Mouse (Mus musculus): Measurements from ENCODE around the gene Arid5b. TPM values are rescaled to one million over a fixed set of nuclear protein-coding genes. Genes with fewer than 3 reads are reported as not detected.

Arid5b gene
- polyA plus RNA-seq, 1 experiment from 2014 or later, result 17.6 TPM

- H3K4me2 ChIP-seq (ENCODE audit: low read length), result no peak overlapping the region
- no peaks in the 10 kb centered on the region for H3K36me3 ChIP-seq (ENCODE audit: control insufficient read depth, insufficient read depth, low read length)
- H3K9ac ChIP-seq (ENCODE audit: low read depth, low read length), result no peak overlapping the region
- no peak overlapping the region for H3K27ac ChIP-seq (ENCODE audit: low read length)
- H3K27me3 ChIP-seq (ENCODE audit: control insufficient read depth, insufficient read depth, low read depth, low read length), result no peaks in the 10 kb centered on the region
- no peaks in the 10 kb centered on the region for H3K9me3 ChIP-seq (replicated peaks; ENCODE audit: control insufficient read depth, low read length, poor library complexity, severe bottlenecking)
- no peak overlapping the region for H3K4me3 ChIP-seq (ENCODE audit: low read depth, low read length)
- ATAC-seq, result no peak
- H3K4me1 ChIP-seq (ENCODE audit: control insufficient read depth, insufficient read depth, low read length), result no peaks in the 10 kb centered on the region
- 88% methylated on average over 7 of the region's 7 CpGs for WGBS
Measured at GRCm38 (mm10) chr10:68071041-68071440, 207.5 kb downstream of the Arid5b start.

GRCm38 (mm10) chr10:68068426-68068825 lies 210.1 kb downstream of the Arid5b start:
- no peak overlapping the region for H3K27ac ChIP-seq (ENCODE audit: low read length)
- no peak overlapping the region for H3K4me2 ChIP-seq (ENCODE audit: low read length)
- H3K9me3 ChIP-seq (replicated peaks; ENCODE audit: control insufficient read depth, low read length, poor library complexity, severe bottlenecking), result no peaks in the 10 kb centered on the region
- WGBS, result 80% methylated on average over 8 of the region's 8 CpGs
- no peak for ATAC-seq
- H3K9ac ChIP-seq (ENCODE audit: low read depth, low read length), result no peak overlapping the region
- no peak overlapping the region for H3K4me3 ChIP-seq (ENCODE audit: low read depth, low read length)
- no peaks in the 10 kb centered on the region for H3K36me3 ChIP-seq (ENCODE audit: control insufficient read depth, insufficient read depth, low read length)
- H3K4me1 ChIP-seq (ENCODE audit: control insufficient read depth, insufficient read depth, low read length), result peaks cover 5% of the 10 kb centered on the region; the same call in 1 of the 2 replicates
- no peaks in the 10 kb centered on the region for H3K27me3 ChIP-seq (ENCODE audit: control insufficient read depth, insufficient read depth, low read depth, low read length)

- H3K9me3 ChIP-seq (replicated peaks; ENCODE audit: control insufficient read depth, low read length, poor library complexity, severe bottlenecking), result no peaks in the 10 kb centered on the region
- H3K4me3 ChIP-seq (ENCODE audit: low read depth, low read length), result no peak overlapping the region
- no peaks in the 10 kb centered on the region for H3K36me3 ChIP-seq (ENCODE audit: control insufficient read depth, insufficient read depth, low read length)
- H3K27ac ChIP-seq (ENCODE audit: low read length), result no peak overlapping the region
- H3K4me1 ChIP-seq (ENCODE audit: control insufficient read depth, insufficient read depth, low read length), result peaks cover 5% of the 10 kb centered on the region; the same call in 1 of the 2 replicates
- no peak overlapping the region for H3K4me2 ChIP-seq (ENCODE audit: low read length)
- H3K27me3 ChIP-seq (ENCODE audit: control insufficient read depth, insufficient read depth, low read depth, low read length), result no peaks in the 10 kb centered on the region
- WGBS, result 79% methylated on average over 5 of the region's 5 CpGs
- ATAC-seq, result no peak
- no peak overlapping the region for H3K9ac ChIP-seq (ENCODE audit: low read depth, low read length)
Measured at GRCm38 (mm10) chr10:68067961-68068360, 210.6 kb downstream of the Arid5b start.

GRCm38 (mm10) chr10:68066173-68066572 lies 212.4 kb downstream of the Arid5b start:
- no peaks in the 10 kb centered on the region for H3K36me3 ChIP-seq (ENCODE audit: control insufficient read depth, insufficient read depth, low read length)
- no peaks in the 10 kb centered on the region for H3K27me3 ChIP-seq (ENCODE audit: control insufficient read depth, insufficient read depth, low read depth, low read length)
- peaks cover 6% of the 10 kb centered on the region for H3K4me1 ChIP-seq (ENCODE audit: control insufficient read depth, insufficient read depth, low read length)
- WGBS, result 92% methylated on average over 5 of the region's 5 CpGs
- H3K4me2 ChIP-seq (ENCODE audit: low read length), result no peak overlapping the region
- no peak overlapping the region for H3K9ac ChIP-seq (ENCODE audit: low read depth, low read length)
- no peak for ATAC-seq
- no peak overlapping the region for H3K27ac ChIP-seq (ENCODE audit: low read length)
- no peak overlapping the region for H3K4me3 ChIP-seq (ENCODE audit: low read depth, low read length)
- H3K9me3 ChIP-seq (replicated peaks; ENCODE audit: control insufficient read depth, low read length, poor library complexity, severe bottlenecking), result no peaks in the 10 kb centered on the region

GRCm38 (mm10) chr10:68064571-68064970 lies 214.0 kb downstream of the Arid5b start:
- H3K4me1 ChIP-seq (ENCODE audit: control insufficient read depth, insufficient read depth, low read length), result peaks cover 13% of the 10 kb centered on the region
- H3K27ac ChIP-seq (ENCODE audit: low read length), result no peak overlapping the region
- H3K9me3 ChIP-seq (replicated peaks; ENCODE audit: control insufficient read depth, low read length, poor library complexity, severe bottlenecking), result no peaks in the 10 kb centered on the region
- WGBS, result 38% methylated on average over 10 of the region's 10 CpGs
- no peaks in the 10 kb centered on the region for H3K36me3 ChIP-seq (ENCODE audit: control insufficient read depth, insufficient read depth, low read length)
- H3K9ac ChIP-seq (ENCODE audit: low read depth, low read length), result no peak overlapping the region
- no peak overlapping the region for H3K4me3 ChIP-seq (ENCODE audit: low read depth, low read length)
- ATAC-seq, result no peak
- no peaks in the 10 kb centered on the region for H3K27me3 ChIP-seq (ENCODE audit: control insufficient read depth, insufficient read depth, low read depth, low read length)
- no peak overlapping the region for H3K4me2 ChIP-seq (ENCODE audit: low read length)

- WGBS, result 30% methylated on average over 8 of the region's 8 CpGs
- Histone ChIP-seq H3K9me3 (replicated peaks; ENCODE audit: control insufficient read depth, low read length, poor library complexity, severe bottlenecking) (no peaks in the 10 kb centered on the region), H3K4me3 (ENCODE audit: low read depth, low read length) (no peak overlapping the region), H3K9ac (ENCODE audit: low read depth, low read length) (no peak overlapping the region), H3K36me3 (ENCODE audit: control insufficient read depth, insufficient read depth, low read length) (no peaks in the 10 kb centered on the region), H3K4me1 (ENCODE audit: control insufficient read depth, insufficient read depth, low read length) (peaks cover 13% of the 10 kb centered on the region), H3K4me2 (ENCODE audit: low read length) (peak overlapping the region; percentile 20), H3K27ac (ENCODE audit: low read length) (no peak overlapping the region), H3K27me3 (ENCODE audit: control insufficient read depth, insufficient read depth, low read depth, low read length) (no peaks in the 10 kb centered on the region)
- no peak for ATAC-seq
Measured at GRCm38 (mm10) chr10:68063806-68064545, 214.6 kb downstream of the Arid5b start.

GRCm38 (mm10) chr10:68061249-68061615 lies 217.3 kb downstream of the Arid5b start:
- Histone ChIP-seq H3K4me2 (ENCODE audit: low read length) (0 out of 2 replicates have a peak overlapping the region, but pooled peaks have one; percentile 6), H3K9me3 (replicated peaks; ENCODE audit: control insufficient read depth, low read length, poor library complexity, severe bottlenecking) (no peaks in the 10 kb centered on the region), H3K9ac (ENCODE audit: low read depth, low read length) (no peak overlapping the region), H3K36me3 (ENCODE audit: control insufficient read depth, insufficient read depth, low read length) (no peaks in the 10 kb centered on the region), H3K4me1 (ENCODE audit: control insufficient read depth, insufficient read depth, low read length) (peaks cover 13% of the 10 kb centered on the region), H3K4me3 (ENCODE audit: low read depth, low read length) (no peak overlapping the region), H3K27me3 (ENCODE audit: control insufficient read depth, insufficient read depth, low read depth, low read length) (no peaks in the 10 kb centered on the region), H3K27ac (ENCODE audit: low read length) (peak overlapping the region; percentile 63; the same call in 1 of the 2 replicates)
- no peak for ATAC-seq
- WGBS, result 25% methylated on average over 8 of the region's 8 CpGs

GRCm38 (mm10) chr10:68060590-68061248 lies 217.8 kb downstream of the Arid5b start:
- 0 out of 2 replicates have a peak overlapping the region, but pooled peaks have one; percentile 6 for H3K4me2 ChIP-seq (ENCODE audit: low read length)
- 53% methylated on average over 16 of the region's 16 CpGs for WGBS
- no peaks in the 10 kb centered on the region for H3K36me3 ChIP-seq (ENCODE audit: control insufficient read depth, insufficient read depth, low read length)
- H3K27ac ChIP-seq (ENCODE audit: low read length), result peak overlapping the region; percentile 63
- H3K4me3 ChIP-seq (ENCODE audit: low read depth, low read length), result no peak overlapping the region
- H3K4me1 ChIP-seq (ENCODE audit: control insufficient read depth, insufficient read depth, low read length), result peaks cover 13% of the 10 kb centered on the region
- no peaks in the 10 kb centered on the region for H3K27me3 ChIP-seq (ENCODE audit: control insufficient read depth, insufficient read depth, low read depth, low read length)
- no peaks in the 10 kb centered on the region for H3K9me3 ChIP-seq (replicated peaks; ENCODE audit: control insufficient read depth, low read length, poor library complexity, severe bottlenecking)
- ATAC-seq, result no peak
- no peak overlapping the region for H3K9ac ChIP-seq (ENCODE audit: low read depth, low read length)

GRCm38 (mm10) chr10:68058378-68058777 lies 220.2 kb downstream of the Arid5b start:
- Histone ChIP-seq H3K9ac (ENCODE audit: low read depth, low read length) (no peak overlapping the region), H3K36me3 (ENCODE audit: control insufficient read depth, insufficient read depth, low read length) (no peaks in the 10 kb centered on the region), H3K27me3 (ENCODE audit: control insufficient read depth, insufficient read depth, low read depth, low read length) (no peaks in the 10 kb centered on the region), H3K4me3 (ENCODE audit: low read depth, low read length) (no peak overlapping the region), H3K9me3 (replicated peaks; ENCODE audit: control insufficient read depth, low read length, poor library complexity, severe bottlenecking) (no peaks in the 10 kb centered on the region), H3K4me2 (ENCODE audit: low read length) (no peak overlapping the region), H3K27ac (ENCODE audit: low read length) (no peak overlapping the region), H3K4me1 (ENCODE audit: control insufficient read depth, insufficient read depth, low read length) (peaks cover 8% of the 10 kb centered on the region)
- ATAC-seq, result no peak
- 98% methylated on average over 1 of the region's 1 CpGs for WGBS
